Mouse (Mus musculus) heart, postnatal 10 days (tissue): ENCODE measurements at regions not wholly inside any gene's neighbourhood (a gene's known extent, or its start where the extent isn't known, plus 50 kb on each side); places are given as distances from the start of the nearest gene placed in this dataset.

Experiments
- DNase-seq, 2 experiments: peaks; one replicate each; pipeline ENCODE4 v3.0.0; 2021
- intact Hi-C: fragments of 180-260 bp; cut with DNase I; formaldehyde crosslinking; loops from one replicate; pipeline ENCODE4 v1.15.1; 2025

DNA sequence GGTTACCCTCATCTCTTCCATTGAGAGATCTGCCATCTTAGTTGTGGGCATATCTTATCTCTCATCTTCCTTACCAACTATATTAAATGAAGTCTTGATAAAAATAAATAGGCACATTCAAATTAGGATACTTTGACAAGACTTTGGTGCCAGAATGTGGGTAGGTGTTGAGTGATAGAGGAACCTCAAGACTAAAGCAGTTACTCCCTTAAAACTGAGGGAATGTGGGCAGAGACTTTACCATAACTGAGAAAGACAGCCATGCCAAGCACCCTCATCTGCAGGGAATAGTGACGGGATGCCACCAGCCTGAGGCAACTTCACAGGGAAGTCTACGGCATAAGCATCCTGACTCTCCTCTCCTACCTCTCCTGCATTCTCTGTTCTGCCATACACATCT, 292.3 kb downstream of the Lmx1a start:
- intact Hi-C loops, result no loop called here

DNA sequence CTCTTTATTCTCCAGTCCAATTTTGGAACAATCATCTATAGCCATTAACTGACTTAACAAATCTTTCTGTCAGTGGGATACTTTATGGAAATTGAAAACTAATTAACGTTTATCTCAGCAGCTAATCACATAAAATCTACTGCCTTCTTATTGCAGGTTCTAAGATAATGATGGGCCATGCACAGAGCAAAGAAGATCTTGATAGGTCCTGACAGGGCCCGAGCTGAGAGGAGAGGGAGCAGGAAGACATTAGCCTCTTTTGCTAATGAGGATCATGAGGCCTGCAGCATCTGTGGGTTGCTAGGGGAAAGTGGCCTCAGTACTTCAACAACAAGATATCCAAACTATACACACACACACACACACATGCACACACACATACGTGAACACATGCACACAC, 318.4 kb downstream of the Lmx1a start:
- no peak for DNase-seq
- intact Hi-C loops, result no loop called here

More for the DNA sequence above, 292.3 kb downstream of the Lmx1a start:
- DNase-seq, result no peak

DNA sequence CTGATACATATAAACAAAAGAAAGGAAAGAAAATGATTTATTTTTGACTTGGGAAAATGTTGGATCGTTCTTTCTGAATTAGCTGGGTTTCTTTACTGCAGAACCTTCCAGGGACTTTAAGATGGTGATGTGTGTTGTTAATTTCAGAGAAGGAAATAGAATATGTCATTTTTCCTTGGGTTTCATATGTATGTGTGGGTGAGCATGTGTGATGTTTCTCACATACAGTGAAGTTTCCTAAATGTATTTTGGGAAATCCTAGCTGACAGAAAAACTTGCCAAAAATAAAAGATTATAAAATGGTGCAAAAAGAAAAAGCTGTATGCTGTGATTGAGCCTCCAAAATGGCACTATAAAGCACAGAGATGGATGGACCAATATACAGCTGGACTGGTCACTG, 319.2 kb downstream of the Lmx1a start:
- intact Hi-C loops, result no loop called here
- DNase-seq, result no peak

DNA sequence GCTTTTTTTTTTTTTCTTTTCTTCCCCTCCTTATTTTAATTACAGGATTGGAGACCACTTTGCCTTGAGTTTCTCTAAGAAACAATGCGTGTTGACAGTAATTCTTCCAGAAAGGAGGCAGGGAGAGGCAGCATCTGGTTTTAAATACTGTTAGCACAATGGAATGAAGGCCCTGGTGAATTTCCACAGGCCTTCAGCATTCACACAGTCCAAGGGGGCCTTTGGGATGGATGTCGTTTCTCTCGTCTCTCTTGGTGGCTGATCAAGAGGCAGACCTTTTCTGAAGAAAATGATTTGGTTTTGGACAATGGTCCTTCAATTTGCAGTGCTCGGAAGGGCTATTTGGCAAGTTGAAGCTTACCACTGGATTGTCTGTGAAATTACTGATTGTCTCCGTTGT, 321.4 kb downstream of the Lmx1a start:
- intact Hi-C loops, result no loop called here
- peak; percentile 25 to 29 for DNase-seq

DNA sequence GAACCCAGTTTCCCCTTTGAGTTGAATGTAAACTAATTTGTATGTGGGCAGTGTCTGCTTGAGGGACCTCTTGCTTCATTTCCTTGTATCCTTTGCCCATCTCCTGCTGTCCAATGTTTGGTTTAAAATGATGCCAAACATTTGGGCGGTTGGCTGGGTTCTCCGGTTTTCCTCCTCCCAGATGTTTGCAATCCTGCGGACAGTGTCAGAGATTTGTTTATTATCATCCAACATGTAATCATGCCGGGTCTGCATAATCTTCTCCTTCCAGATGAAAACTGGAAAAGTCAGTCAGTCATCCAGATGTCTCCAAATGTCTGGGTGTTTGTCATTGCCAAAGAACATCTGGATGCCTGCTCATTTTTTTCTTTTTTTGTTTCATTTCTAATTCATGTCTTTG, 323.0 kb downstream of the Lmx1a start:
- intact Hi-C loops, result no loop called here
- peak; percentile 45 to 65 for DNase-seq

DNA sequence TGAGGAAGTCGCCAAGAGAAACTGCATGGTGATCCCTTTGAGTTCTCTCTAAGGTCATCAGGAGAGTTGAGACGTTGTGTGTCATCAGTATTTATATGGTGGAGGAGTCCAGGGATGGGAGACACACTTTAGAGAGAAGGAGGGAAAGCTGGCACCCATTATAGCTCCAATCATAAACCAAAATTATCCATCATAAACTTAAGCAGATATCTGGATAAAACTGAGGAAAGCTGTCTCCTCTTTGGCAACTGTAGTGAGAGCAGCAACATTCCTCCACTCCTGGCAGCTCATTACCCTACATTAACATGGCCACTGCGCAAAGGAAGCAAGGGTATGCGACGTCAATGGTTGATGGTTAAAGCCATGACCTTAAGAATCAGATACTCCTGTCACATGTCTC, 323.6 kb downstream of the Lmx1a start:
- no peak for DNase-seq
- intact Hi-C loops, result no loop called here

DNA sequence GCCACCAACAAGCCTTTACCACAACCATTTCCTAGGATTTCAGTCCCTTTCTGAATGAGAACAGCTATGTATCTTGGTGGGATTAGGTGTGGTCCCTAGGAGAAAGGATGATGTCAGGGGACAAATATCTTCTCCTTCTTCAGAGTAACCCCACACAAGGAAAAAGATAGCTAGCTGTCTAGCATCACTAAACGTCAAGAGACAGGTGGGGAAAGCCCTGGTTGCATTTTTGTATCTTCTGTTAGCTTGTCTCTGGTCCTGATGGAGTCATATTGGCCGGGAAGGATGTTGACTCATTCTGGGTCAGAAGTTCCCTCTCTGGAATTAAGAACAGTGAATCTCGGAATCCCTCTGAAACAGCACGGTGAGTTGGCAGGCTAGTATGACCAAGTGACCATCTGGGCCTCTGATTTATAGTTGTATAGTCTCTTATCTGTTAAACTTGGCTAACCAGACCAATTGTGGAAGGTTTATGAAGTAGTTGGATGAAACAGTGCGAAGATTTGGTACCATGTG, 327.4 kb downstream of the Lmx1a start:
- no peak for DNase-seq
- intact Hi-C loops, result no loop called here

DNA sequence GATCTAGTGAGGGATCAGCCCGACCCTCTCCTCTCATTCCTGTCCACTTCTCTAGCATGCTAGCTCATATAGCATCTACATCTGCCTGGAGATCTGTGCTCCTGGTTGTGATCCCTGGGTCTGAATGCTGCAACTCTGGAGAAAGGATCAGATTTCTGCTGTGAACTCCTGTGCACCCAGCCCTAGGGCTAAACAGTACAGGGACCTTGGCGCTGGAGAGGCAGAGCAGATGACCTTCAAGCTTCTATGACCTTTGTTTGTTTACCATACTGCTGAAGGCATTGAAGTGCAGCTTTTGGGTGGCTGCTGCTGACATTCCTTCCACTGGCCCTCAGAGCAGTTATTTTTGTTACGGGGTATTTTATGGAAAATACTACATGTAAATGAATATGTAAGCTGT, 337.4 kb downstream of the Lmx1a start:
- DNase-seq, result no peak
- intact Hi-C loops, result no loop called here

DNA sequence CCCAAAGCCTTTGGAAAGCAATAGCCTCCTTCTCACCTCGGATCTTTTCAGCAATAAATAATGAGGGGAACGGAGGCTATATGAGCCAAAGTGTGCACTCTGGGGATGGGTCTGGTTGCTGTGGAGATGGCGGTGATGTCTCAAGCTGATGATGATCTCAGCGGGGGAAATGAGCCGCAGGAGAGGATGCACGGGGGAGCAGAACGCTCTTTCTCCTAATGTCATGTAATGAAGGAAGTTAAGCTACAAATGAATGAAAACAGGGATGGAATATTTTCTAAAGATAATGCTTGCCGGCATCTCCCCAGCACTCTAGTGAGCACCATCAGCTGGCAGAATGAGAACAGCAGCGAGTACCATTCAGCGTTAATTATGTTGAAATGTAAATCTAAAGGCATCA, 355.7 kb downstream of the Lmx1a start:
- intact Hi-C loops, result no loop called here
- DNase-seq, result no peak

DNA sequence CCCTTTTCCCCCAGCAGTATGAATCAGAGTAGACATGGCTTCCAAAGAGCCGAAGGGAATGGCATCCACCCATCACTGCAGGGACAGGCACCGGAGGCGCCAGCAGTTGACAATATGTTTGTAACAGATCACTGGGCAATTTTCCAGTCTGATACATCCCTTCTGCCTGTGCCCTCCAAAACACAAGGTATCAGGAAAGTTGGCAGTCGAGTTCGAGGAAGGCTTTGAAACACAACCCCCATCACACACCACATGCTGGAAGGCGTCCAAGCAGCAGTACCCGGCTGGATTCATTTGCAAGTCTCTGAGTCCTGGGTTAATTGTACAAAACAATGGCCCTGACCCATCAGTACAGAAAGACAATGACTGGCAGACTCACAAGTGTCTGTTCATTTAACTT, 357.3 kb downstream of the Lmx1a start:
- no peak for DNase-seq
- intact Hi-C loops, result no loop called here

DNA sequence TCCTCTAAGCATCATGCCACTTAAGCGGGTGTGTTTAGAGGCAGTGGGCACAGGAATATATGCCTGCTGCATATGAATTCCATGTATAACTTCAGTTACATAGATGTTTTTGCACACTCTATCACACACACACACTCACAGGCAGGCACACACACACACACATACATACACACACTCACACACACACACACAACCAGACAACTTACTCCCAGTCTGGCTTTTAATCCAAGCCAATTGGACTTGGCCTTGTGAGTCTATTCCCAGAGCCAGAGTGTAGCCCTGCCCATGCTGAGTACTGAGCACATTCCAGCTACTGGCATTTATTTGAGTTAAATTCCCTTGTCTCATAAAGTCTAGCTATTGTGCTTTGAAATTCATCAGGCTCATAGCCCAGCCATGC, 357.7 kb downstream of the Lmx1a start:
- intact Hi-C loops, result no loop called here
- no peak for DNase-seq

DNA sequence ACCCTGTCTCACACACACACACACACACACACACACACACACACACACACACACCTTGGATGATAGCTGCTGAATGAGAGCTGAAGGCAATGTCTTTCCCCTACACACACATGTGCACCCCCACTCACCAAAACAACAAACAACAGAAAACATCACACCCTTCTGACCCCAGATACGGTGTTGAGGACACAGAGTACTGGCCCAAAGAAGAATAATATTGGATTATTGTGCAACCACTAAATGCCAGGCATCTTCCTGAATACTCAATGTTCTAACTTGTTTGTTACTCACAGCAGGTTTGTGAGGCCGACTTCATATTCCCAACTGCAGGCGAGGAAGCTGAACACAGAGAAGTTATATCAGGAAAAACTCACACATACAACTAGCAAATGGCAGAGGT, 360.9 kb downstream of the Lmx1a start:
- no peak for DNase-seq
- intact Hi-C loops, result no loop called here

DNA sequence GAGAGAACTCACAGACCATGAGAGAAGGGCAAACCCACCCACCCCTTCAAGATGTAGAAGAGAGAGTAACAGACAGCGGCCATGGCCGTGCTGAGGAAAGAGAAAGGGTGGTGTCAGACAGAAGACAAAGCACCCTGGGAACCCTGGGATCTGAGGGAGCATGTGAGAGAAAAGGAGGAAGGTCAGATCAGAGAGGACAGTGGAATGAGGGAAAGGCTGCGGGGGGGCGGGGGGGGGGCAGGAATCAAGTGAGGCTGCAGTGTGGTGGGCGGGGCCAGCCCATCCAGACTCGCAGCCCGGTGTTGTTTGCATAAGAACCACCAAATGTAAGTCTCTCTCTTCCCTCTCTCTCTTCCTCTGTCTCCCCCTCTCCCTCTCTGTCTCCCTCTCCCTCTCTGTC, 367.4 kb downstream of the Lmx1a start:
- intact Hi-C loops, result no loop called here
- DNase-seq, result no peak

DNA sequence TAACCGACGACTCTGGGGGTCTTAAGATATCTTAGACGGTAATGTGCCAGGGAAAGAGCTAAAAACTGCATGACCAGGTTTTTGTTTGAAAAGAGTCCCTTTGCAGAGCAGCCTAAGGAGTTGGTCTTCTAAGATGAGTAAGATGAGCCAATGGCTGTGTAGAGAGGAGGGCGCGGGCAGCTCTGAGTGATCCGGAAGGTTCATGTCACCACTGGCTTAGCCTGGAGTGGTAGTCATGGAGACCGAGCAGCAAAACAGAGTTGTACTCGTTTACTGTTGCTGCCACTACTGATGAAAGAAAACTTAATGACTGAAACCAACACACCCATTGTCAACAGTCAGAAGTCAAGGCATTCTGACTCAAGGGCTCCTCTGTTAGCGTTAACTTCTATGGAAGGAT, 368.4 kb downstream of the Lmx1a start:
- intact Hi-C loops, result no loop called here
- DNase-seq, result no peak

DNA sequence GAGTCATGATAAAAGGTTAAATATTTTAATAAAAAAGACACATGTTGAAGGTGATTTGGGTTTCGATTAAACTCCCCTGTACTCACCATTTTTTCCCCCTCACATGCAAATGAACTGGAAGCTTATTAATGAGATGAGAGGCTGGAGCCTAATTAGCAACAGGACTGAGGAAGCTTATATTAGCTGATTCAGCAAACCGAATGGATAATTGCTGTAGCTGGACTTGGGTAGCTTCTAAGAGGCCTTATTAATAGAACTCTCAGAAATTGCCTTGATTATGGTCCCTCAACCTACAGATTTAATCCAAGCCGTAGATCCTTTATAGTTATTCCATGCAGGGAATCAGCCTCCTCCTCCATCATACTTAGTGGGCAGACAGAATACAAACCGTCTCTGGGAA, 369.7 kb downstream of the Lmx1a start:
- DNase-seq, result no peak
- intact Hi-C loops, result no loop called here

DNA sequence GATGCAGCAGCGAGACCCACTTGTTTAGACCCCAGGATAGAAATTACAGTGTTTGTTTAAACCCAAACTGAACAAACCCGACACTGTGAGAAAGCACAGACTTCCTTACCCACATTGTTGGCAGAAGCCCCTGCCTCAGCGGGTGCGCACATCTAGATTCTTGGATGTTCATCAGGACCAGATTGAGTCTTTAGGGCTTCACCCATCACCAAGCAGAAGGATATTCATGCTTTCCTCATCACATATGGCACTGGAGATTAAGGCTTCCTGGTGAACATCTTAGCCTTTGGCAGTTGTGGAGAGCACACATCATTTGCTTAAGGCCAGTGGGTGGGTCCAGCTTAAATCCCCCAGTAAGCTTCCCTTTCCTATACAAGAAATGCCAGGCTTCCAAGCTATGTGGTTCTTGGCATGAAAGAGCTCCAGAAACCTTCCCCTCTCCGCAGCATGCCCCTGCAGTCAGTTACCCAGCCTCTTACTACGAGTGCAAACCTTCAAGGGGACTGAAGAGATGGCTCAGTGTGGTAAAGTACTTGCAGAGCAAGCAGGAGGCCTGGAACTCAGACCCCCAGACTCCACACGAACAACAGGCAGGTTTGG, 367.9 kb downstream of the Pbx1 start:
- DNase-seq, result no peak
- intact Hi-C loops, result no loop called here

DNA sequence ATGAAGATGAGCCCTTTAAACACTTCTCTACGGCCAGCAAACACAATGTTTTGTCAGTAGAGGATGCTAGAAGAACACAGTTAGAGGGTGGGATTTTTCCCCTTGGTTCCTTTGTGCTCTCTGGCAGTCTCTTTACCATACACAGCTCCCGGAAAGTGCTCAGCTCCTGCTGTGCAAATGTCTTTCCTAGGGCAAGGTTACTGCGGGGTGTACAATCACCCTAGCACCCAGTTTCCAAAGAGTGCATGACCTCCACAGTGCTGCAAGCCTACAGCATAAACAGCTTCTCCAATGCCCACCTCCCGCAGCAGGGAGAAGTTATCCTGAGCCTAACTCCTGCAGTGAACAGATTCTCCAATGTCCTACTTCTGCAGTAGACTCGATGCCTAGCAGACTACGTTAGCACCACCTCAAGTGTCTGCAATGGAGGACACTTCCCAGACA, 366.4 kb downstream of the Pbx1 start:
- no peak for DNase-seq
- intact Hi-C loops, result no loop called here

DNA sequence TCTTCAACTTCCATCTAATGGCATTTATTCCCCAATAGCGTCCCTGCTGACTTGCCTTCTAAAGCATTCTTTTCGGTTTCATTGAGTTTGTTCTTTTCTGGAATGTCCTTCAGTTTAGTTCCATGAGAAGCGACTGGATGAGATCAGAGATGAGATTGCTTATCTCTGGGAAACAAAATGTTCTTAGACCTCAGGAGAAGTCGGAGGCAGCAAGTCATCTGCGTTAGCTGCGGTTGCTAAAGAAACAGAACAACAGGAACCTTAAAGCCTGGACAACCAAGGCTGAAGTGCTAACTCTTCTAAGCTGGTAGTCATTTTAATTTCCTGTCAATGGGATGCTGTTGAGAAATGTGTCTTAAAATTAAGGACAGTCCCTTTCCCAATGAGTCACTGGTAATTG, 365.3 kb downstream of the Pbx1 start:
- intact Hi-C loops, result no loop called here
- DNase-seq, result no peak

DNA sequence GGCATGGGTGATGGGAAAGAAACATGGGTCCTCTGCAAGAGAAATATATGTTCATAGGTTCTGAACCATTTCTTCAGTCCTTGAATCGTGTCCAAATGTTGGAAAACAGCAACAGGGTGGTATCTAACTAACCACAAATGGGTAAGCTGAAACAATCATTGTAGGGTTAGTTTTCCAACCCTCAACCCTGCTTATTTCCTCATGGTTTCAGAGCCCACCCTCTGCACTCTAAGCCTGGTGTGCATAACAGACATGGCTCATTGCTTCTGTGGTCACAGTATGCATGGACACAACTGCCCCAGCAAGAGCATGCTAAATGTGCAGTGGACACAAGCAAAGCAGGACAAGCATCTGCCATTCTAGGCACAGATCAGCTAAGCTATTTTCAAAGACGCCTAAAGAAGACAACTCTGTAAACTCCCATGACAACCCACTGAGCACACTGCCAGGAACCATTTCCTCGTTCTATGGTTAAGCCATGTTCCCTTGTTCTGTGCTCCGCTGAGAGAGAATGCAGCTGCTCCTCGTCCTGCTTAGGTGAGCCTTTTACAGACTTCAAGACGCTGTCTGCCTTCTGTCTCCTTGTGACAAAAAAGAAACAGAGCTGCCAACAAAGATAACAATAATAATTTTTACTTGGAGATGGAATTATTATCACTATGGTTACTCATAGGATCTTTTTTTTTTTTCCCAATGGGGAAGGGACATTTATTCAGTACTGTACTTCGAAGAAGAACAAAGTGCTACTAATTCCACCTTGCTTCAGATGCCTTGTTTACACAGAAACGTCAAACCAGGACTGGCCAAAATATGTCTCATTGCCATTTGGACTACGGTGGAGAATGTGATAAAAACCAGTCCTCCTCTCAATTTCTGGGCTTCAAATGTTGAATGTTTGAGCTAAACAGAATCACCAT, 363.8 kb downstream of the Pbx1 start:
- intact Hi-C loops, result no loop called here
- DNase-seq, result peak; percentile 18 to 23

DNA sequence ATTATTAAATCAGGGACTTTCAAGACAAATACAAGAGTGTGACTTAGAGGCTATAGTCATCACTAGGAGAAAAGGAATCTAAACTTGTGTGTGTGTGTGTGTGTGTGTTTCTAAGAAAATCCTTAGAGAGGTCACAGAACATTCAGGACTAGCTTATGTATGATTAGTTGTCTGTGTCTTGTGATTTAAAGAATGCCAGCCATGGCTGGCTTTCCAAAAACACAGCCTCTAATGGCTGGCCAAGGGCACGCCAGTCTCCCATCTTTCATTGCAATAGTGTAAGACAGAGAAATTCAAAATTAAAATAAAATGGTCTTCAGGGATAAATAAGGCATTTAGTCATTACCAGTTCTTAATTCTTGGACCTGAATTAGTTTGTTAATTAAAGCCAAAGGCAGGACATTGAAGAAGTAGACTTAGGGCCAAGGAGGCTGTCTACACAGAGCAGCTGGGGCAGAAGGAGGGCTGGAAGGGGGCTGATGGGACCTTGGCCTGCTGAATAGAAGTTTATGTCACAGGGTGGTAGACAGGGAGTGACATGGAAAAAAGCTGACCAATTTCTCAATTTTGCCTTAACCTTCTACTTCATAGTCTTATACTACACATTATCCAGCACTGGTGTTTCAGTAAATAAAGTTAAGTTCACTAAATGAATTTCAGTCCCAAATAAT, 363.0 kb downstream of the Pbx1 start:
- no peak for DNase-seq
- intact Hi-C loops, result no loop called here
